Mouse (Mus musculus): ENCODE data around the gene Oprm1. TPM values are rescaled to one million over a fixed set of nuclear protein-coding genes. Genes with fewer than 3 reads are reported as not detected.
"Not testable (repeated sequence)": the region's sequence is repeated elsewhere in the genome, so short reads cannot be mapped to it uniquely, and the experiment has no call there.

Oprm1 gene
- not detected for total RNA-seq (2021)

DNA sequence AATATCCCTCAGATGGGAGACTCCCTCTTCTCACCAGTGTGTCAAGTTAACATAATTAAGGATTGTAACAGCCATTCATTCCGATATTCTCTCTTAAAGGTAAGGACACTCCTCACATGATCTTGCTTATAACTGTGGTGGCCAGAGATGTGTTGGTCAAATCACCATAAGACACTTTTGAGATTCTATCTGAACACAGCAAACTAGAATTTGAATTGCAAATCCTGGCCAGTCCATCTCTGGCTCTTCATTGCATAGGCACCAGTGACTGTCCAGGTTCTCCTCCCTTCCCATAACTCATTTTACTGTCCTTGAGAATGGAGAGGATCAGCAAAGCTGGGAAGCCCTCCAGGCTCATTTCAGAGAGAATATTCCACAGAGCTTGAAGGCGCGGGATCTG, at the start of gene Oprm1:
Gene Oprm1, plus strand, starts transcription at position 301 of the 400 bp plus-strand sequence.
- DNase-seq = no peak

DNA sequence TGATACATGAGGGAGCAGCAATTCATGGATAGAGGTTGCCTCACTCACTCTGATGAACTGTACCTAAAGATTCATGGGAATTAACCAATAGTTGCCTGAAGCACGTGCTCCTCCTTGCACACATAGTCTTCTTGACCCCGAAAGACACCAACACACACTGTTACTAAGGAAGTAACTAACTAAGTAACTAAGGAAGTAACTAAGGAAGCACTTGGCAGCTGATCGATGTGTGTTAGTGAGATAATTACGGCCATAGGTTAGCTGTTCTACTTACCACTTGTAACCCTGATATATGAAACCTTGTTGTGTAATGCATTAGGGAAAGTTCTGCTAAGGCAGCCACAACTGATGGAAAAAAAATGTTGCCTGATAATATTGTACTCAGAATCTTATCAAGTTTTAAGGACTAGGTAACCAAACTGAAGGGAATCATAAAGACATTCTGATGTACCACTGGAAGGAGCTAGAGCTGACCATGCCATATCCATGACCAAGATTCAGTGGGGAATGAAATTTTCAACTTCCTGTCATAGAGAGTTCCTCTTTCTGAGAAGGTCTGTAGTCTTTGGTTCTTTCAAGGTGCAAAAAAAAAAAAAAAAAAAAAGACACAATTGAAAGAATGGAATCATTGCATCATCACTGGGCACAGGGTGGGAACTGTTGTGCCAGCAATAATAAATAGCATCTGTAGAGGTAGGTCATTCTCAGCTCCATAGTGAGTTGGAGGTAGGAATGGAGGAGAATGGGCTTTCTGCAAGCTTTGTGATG, 40.9 kb upstream of the Oprm1 start:
- no peak for DNase-seq

DNA sequence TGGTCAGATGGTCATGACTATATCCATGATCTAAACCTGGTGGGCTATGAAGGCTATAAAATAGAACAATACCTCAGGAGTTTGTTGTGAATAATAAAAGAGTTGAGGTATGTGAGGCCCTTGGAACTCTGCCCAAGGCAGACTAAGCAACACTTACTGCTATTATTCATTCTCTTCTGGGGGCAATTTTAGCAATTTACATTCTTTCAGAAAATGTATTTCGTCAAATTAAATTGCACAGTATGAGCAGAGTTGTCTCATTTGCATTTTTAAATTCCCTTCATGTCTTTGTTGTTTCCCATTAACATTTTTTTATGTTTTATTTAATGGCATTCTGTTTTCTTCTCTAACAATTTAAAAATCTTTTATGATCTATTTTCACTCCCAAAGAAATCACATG, 34.5 kb upstream of the Oprm1 start:
- no peak for DNase-seq

DNA sequence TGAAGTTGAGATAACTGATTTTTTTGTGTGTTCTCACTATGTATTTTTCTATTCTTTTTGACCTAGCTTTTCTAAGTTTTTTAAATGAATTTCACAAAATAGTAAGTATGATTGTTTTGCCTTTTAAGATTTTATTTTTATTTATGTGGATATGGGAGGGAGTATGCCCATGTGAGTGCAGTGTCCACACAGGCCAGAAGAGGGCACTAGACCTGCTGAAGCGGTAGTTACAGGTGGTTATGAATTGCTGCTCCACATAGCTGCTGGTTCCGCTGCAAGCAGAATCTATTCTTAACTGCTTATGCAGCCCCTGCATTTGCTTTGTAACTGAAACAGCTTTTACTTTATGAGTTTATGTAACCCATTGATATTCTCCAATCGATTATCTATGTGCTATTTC, 29.8 kb upstream of the Oprm1 start:
- no peak for DNase-seq

DNA sequence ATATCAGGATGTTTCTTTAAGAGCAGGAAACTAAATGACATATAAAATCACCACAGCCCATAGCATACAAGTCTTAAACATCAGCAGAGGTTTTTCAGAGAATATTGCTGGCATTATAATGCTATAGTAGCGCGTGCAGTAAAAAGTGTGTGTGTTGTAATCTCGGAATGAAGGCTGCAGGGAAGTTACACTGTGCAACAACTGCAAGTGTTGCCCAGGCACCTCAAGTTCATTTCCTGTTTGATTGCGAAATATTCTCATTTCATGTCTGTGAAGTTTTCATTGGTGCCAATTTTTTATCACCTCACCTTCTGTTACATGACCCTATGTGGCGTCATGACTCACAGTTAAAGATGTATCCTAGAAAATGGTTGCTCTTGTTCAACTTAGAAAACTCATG, 4.9 kb upstream of the Oprm1 start:
- no peak for DNase-seq

DNA sequence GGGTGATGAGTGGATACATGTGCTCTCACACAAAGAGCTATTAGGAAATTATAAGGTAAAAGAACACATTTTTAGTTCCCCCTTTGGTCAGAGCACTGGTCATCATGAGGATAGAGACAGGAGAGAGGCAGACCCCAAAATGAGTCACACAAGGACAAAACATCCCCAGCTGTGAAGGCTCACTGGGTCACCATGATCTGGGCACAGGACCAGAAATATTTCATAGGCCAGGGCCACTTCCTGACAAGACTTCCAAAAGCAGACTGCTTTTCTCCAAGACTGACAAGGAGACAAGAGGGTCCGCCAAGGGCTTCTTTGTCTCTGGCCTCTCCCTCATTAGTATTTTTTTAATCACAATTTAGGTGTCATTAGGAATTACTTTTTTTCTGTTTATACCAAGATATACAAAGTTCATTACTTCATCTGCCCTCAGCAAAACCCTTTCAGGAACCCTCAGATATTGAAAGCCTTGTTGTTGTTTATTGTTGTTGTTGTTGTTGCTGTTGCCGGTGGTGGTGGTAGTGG, 3.0 kb downstream of the Oprm1 start, which contains the start of gene Gm10945:
Gene Gm10945, minus strand, starts transcription at position 475 of the 525 bp plus-strand sequence.
- DNase-seq = peak; percentile 52

DNA sequence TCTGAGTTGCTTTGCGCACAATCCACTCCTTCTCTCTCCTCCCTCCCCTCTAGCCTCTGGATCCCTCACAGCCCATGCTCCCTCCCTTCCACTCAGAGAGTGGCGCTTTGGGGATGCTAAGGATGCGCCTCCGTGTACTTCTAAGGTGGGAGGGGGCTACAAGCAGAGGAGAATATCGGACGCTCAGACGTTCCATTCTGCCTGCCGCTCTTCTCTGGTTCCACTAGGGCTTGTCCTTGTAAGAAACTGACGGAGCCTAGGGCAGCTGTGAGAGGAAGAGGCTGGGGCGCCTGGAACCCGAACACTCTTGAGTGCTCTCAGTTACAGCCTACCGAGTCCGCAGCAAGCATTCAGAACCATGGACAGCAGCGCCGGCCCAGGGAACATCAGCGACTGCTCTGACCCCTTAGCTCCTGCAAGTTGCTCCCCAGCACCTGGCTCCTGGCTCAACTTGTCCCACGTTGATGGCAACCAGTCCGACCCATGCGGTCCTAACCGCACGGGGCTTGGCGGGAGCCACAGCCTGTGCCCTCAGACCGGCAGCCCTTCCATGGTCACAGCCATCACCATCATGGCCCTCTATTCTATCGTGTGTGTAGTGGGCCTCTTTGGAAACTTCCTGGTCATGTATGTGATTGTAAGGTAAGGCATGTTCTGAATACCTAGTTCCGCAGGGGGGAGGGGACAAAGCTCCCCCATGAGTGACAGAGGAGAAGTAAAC, 30.4 kb downstream of the Oprm1 start:
- DNase-seq = peak; percentile 78

DNA sequence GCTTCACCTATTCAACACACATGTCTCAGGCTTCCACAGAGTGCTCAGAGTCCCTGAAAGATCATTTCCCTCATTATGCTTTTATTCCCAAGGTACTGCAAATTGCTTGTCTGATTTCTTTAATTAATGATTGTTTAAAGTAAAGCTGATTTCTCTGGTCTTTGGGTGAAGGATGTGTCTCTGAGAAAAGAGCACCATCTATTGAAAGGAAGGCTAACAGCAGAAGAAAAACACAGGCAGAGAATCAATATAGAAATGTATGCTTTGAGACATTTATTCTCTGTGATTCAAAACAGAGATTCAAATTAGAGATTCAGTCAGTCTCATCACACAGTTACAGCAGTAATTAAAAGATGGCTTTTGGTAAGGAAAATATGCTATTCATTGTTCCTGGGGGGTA, 31.9 kb downstream of the Oprm1 start:
- DNase-seq = no peak

DNA sequence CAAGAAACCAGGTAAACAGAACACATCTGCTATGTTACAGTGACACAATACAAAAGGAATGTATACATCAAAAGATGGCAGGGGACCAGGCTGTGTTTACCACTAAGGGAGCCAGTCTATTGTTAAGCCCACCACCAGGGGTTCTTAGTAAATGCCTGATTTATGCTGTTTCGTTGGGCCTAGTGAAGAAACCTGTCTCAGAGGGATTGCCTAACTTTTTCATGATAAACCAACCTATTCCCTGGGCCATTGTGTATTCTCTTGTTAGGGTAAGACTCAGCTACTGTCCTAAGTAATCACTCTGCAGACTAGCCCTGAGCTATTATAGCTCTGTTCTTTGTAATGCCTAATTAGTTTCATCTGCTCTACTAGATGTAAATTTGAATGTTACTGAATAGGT, 62.3 kb downstream of the Oprm1 start:
- DNase-seq = no peak

DNA sequence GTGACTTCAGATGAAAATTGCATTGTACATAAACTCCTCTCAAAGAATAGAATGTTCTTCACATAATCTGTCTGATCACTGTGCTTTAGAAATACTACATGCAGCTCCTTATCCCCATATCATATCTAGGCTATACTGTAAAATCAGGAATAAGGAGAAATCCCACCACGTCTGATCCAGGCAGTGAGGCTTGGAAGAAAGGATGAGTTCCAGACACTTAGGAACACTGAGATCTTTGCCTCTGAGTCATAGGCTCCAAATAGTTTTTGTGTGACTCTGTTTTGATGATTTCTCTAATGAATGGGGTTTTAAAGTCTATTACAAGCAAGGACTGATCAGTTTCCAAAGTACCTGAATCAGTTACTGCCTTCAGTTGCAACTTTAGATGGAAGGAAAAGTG, 83.9 kb downstream of the Oprm1 start:
- DNase-seq = no peak

DNA sequence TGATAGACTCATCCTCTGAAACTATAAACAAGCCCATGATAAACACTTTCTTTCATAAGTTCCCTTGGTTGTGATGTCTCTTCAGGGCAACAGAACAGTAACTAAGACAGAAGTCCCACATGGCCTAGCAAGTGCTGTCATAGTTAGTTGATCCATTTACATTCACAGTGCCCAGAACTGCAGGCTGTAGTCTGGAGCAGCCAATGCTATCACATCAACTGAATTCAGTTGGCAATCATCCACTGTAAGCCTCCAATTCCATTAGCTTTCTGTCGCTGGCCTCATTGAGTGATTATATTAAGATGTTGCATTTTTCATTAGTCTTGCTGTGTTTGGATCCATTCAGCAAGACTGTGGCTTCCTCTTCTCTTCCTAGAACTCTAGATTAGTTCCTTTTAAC, 88.0 kb downstream of the Oprm1 start:
- no peak for DNase-seq

DNA sequence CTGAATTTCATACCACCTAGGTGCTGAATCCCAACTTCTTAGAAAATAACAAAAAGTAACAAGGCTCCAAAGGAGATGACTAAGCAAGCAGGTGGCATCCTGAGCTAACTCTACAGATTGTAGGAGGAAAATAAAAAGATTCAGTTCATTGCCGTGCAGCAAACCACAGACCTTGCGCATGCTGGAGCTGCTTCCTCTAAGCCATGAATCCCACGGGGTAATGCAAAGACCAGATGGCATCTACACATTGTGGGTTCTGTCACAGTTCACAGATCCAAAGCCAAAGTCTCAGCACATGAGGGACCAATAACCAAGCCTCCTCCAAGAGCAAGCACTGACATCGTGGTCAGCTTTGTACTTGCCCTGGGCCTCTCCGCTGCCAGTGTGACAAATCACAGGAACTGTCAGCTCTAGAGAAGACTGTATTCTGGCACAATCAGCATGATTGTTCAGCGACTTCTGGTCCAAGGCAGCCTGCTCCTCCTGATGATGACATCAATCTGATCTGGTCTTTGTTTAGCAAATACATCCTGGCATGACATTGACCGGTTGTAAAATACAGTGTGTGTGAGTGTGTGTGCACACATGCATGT, 90.0 kb downstream of the Oprm1 start:
- no peak for DNase-seq

DNA sequence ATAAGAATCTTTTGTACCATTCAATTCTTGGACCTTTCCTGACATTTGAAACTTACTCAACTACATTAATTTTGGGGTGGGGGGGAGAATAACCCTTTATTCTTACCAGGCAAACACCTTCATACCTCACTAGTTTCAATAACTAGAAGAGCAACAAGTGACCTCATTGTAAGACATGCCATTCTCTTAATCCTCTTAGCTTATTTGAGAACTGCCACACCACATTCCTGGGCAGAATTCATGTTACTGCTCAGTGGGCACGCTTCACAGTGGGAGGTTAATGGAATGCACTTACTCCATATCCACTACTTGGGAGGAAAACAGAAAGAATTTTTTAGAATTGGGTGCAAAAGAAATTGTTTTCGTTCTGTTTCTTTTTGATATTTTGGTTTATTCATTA, 90.5 kb downstream of the Oprm1 start:
- no peak for DNase-seq

DNA sequence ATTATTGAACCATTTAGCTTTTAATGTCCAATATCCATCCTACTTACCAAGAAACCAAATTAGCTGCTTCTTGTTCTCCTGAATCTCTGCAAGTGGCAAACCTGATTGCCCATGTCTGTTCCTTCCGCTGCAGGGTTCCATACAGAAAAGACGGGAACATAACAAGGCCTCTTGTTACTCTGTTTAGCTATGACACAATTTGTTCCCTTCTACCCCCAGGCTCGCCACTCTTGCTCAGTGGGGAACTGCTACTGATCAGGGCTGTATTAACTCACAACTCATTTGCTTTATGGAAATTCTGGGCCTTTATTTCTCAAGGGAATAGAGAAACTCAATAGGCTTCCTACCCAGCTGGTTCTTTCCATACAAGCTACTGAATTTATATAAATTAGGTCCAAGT, 97.5 kb downstream of the Oprm1 start:
- DNase-seq = no peak

DNA sequence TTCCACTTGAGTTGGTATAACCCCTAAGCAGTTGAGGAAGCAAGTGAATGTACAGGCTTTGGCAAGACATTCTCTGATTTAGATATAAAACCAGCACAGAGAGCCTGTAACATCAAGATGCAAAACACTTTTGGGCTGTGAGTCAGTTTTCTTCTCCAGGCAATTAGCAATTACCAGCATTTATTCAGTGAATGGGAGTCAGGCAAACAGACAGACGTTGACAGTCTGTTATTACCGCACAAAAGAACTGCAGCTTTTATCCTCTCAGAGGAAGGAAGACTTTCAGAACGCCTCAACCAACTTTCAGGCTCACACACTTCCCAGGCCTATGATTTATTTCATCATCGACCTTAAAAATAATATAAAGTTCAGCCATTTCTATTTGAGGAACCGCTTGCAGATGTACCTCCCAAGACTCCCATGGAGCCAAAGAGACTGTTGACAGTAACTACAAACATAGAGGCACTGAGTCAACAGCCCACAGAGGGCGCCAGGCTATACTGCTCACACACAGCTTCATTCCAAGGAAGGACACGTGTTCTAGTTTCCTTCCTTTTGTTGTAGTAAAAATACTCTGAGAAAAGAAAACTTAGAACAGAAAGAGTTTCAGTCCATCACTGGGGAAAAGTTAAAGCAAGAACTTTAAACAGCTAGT, 113.2 kb downstream of the Oprm1 start:
- no peak for DNase-seq

DNA sequence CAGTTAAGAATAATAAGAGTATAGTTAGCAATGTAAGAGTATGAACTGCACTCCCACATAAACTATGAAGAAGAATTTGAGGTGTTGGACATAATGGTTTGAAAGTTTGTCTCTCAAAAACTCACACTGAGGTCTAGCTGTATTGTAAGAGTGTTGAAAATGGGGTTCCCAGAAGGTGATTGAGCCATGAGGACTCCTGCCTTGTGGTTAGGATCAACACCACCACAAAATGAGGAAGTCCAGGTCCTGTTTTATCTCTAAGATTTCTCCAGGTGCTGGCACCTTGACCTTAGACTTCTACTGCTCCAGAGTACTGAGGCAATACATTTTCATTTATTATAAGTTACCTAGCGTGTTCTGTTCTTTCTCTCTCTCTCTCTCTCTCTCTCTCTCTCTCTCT, 115.6 kb downstream of the Oprm1 start:
- no peak for DNase-seq

DNA sequence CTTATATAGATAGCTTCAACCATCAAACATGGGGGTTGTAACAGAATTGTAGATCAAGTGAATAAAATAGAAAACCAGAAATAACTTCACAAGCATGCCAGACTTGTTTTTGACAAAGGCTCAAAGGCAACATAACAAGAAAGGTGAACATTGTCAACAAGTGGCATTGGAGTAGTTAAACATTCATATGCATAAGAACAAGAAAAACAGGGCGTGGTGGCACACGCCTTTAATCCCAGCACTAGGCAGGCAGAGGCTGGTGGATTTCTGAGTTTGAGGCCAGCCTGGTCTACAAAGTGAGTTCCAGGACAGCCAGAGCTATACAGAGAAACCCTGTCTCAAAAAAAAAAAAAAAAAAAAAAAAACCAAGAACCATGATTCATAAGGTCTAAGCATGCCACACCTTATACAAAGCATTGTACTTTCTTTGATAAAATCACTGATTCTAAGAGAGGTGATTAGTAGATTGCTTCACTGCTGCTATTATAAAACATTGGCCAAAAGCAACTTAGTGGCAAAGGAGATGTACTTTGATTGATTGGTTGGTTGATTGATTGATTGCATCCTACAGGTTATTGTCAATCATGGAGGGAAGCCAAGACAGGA, 120.1 kb downstream of the Oprm1 start:
- DNase-seq = no peak

DNA sequence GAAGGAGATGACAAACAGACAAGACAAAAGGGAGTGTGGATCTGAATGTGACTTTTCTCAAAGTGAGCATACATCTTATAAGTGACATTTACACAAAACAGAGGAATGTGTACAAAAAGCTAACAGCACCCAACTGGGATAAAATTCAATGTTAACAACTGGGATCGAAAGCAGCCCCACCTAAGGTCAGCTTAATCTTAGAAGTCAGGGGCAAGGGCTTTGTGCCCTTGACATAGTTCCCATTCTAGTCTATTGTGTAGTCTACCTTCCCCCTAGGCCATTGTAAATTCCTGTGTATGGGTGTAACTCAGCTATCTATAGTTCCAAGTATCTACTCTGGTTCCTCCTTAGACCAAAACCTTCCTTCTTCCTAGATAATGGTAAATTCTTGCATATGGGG, 123.7 kb downstream of the Oprm1 start:
- not testable (repeated sequence) for DNase-seq

DNA sequence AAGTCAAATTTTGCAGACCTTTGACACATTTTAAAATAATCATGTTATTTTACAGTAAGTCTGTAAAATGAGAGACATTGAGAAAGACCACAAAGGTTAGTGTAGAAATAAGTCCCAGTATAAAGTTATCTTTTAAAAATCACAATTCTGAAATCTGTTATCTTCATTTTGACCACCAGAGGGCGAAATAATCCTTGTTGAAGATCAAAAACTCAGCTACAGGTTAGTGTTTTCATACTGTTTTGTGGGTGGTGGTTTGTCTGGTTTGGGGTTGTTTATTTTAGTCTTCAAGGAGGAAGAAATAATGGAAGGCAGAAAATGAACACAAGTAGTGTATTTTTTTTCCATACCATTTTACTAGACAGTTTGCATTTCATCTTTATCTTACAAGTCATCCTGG, 127.2 kb downstream of the Oprm1 start:
- DNase-seq = no peak

DNA sequence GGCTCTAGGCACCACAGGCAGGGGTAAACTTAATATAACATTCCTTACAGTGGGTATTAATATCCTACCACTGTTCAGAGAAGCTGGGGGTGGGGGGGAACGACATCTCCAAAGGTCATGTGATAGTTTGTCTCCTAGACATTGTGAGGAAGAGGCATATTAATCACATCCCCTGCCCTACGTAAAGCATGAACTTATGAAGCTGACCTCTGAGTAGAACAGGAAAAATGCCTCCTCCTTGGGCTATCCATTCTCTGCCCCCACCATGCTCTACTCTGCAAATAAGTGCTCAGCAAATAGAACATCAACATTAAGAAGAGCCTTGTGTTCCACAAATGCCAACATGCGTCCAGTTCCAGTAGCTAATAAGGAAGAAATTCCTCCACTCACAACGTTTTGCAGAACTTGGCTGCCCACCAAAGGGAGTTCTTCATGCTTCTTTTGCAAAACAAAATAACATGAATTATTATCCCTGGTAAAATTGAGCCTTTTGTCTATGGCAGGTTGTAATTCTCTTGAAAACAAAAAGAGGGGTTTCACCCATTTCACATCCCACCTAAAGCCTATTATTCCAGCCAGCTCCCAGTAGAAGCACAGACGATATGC, 131.4 kb downstream of the Oprm1 start:
- no peak for DNase-seq

DNA sequence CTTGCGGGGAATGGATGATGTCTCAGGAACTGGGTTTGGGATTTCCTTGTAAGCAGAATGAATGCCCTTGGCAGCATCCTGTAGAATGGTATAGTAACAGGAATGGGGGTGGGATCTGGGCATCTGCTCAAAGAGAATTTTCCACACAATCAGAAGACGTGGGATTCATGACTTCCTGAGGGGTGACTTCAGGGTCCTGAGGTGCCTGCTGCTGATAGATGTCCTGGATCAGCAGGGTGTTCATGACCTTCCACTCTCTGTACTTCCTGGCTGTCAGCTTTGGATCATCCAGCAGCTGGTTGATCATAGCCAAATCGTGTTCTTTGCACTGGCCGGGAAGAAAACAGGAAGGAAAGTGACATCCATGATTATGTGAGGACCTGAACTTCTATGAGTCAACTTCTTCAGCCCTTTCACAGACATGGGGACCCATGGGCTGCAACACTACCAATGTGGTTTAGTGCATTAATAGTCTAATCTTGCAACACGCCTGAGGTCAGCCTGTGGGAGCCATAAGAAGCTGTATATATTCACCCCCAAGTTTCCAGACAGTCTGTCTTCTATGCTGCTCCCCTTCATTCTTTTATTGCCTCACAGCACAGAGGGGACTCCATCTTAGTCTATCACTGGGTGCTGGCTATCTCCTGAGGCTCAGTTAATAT, 132.2 kb downstream of the Oprm1 start:
- DNase-seq = no peak

DNA sequence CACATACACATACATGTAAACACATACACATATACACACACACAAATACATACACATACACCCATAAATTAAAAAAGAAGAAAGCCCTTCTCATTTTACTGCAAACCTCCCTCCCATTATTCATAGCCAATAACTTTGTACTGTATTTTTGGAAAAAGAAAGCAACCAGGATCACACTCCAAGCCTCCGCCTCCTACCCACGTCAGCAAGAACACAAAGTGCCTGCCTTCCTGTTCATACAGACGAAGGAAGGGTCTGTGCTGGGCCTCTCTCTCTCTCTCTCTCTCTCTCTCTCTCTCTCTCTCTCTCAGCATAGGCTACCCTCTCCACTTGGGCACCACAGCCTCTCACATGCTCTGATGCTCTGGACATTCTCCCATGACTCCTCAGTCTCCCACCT, 137.5 kb downstream of the Oprm1 start:
- DNase-seq = no peak

Data from heart, postnatal 4 days (tissue).